Mouse (Mus musculus): ENCODE measurements at regions not wholly inside any gene's neighbourhood (a gene's known extent, or its start where the extent isn't known, plus 50 kb on each side); places are given as distances from the start of the nearest gene placed in this dataset.

- TF ChIP-seq CTCF (IDR thresholded peaks at IDR 0.05; ENCODE audit: control insufficient read depth, insufficient read depth, low read length) (no peak), POLR2A (IDR thresholded peaks at IDR 0.05; ENCODE audit: borderline replicate concordance, control insufficient read depth, low read depth, low read length) (no peak)
These were observed 129.9 kb downstream of the Ndufa10 start for GRCm38 (mm10) chr1:92343768-92344167.
